Mouse (Mus musculus) Patski (cell line): ENCODE results near the gene Lypd6b. TPM values are rescaled to one million over a fixed set of nuclear protein-coding genes. Genes with fewer than 3 reads are reported as not detected.

Source experiments
- ATAC-seq: fragments of 100-300 bp; one replicate; pipeline ENCODE4 v1.8.0; 2021
- CTCF ChIA-PET: fragments of 350-600 bp; sonication (Branson Sonifier 250); formaldehyde crosslinking; loops from one replicate; lab custom pipeline; 2022; ENCODE audit warnings: inconsistent platforms; lab: Charles Lee
- POLR2A ChIA-PET: fragments of 350-600 bp; sonication (Branson Sonifier 250); formaldehyde crosslinking; loops from one replicate; lab custom pipeline; 2022; ENCODE audit warnings: antibody characterized with exemption, inconsistent platforms; lab: Charles Lee
- DNase-seq: peaks from one replicate; pipeline ENCODE4 v3.0.0-alpha.2; 2011; ENCODE audit warnings: low read depth, low spot score
- H3K27me3 ChIP-seq: fragments of 371-371 bp; one replicate; pipeline ENCODE4 v1.5.1; 2021
- CTCF ChIP-seq: fragments of 100-300 bp; IDR thresholded peaks from one replicate; pipeline ENCODE4 v1.5.1; 2021
- in situ Hi-C: fragments of 300-500 bp; cut with MboI; formaldehyde crosslinking; loops from 3 replicates; pipeline ENCODE4 v1.11.1; 2018; ENCODE audit warnings: low pct_unique_long_range_greater_than_20kb, mixed read lengths
- polyA plus RNA-seq: library from polyadenylated mRNA; unstranded; gene quantifications from one replicate; pipeline ENCODE4 v1.2.3, GENCODE M21; 2021

The Lypd6b gene
- polyA plus RNA-seq, 1 experiment from 2014 or later, result 0.03 TPM

- in situ Hi-C loops, result no loop called here
- H3K27me3 ChIP-seq, result no peaks in the 10 kb centered on the region
- no peak for TF ChIP-seq CTCF
- POLR2A ChIA-PET, result no interaction called here
- DNase-seq, result no peak
- no peak for ATAC-seq
- CTCF ChIA-PET, result no interaction called here
These were observed 138.7 kb downstream of the Lypd6b start for GRCm38 (mm10) chr2:49926186-49926585.

GRCm38 (mm10) chr2:49927362-49927761 lies 139.9 kb downstream of the Lypd6b start:
- POLR2A ChIA-PET, result no interaction called here
- in situ Hi-C loops, result no loop called here
- H3K27me3 ChIP-seq, result no peaks in the 10 kb centered on the region
- CTCF ChIA-PET, result no interaction called here
- ATAC-seq (no peak), DNase-seq (no peak)
- TF ChIP-seq CTCF, result no peak

GRCm38 (mm10) chr2:49929931-49930330 lies 142.4 kb downstream of the Lypd6b start:
- no peak for TF ChIP-seq CTCF
- ChIA-PET POLR2A (no interaction called here), CTCF (interaction anchor here (1.4 kb wide), 1 partner anchor 10 kb away, joined by 5 read pairs; no protein-coding TSS in a partner anchor)
- ATAC-seq (peak; percentile 83), DNase-seq (peak; percentile 79)
- in situ Hi-C loops, result no loop called here
- H3K27me3 ChIP-seq, result no peaks in the 10 kb centered on the region

- TF ChIP-seq CTCF, result no peak
- in situ Hi-C loops, result no loop called here
- CTCF ChIA-PET, result no interaction called here
- no peak for ATAC-seq
- POLR2A ChIA-PET, result no interaction called here
- no peak for DNase-seq
- H3K27me3 ChIP-seq, result peaks cover 5% of the 10 kb centered on the region
These were observed 150.1 kb downstream of the Lypd6b start for GRCm38 (mm10) chr2:49937621-49938020.

GRCm38 (mm10) chr2:49938246-49938645 lies 150.8 kb downstream of the Lypd6b start:
- no peak for DNase-seq
- in situ Hi-C loops, result no loop called here
- ATAC-seq, result no peak
- CTCF ChIA-PET, result no interaction called here
- no peak for TF ChIP-seq CTCF
- H3K27me3 ChIP-seq, result peaks cover 5% of the 10 kb centered on the region
- POLR2A ChIA-PET, result no interaction called here

- peaks cover 5% of the 10 kb centered on the region for H3K27me3 ChIP-seq
- TF ChIP-seq CTCF, result no peak
- no peak for ATAC-seq
- POLR2A ChIA-PET, result no interaction called here
- in situ Hi-C loops, result no loop called here
- DNase-seq, result no peak
- CTCF ChIA-PET, result interaction anchor here (1.7 kb wide), 1 partner anchor 10 kb away, joined by 5 read pairs; no protein-coding TSS in a partner anchor
These were observed 152.9 kb downstream of the Lypd6b start for GRCm38 (mm10) chr2:49940372-49940771.

- peak; percentile 15 for TF ChIP-seq CTCF
- H3K27me3 ChIP-seq, result peaks cover 5% of the 10 kb centered on the region
- POLR2A ChIA-PET, result no interaction called here
- DNase-seq (no peak), ATAC-seq (no peak)
- CTCF ChIA-PET, result interaction anchor here (1.0 kb wide), 2 partner anchors 14 to 30 kb away, joined by 3 to 4 read pairs; no protein-coding TSS in a partner anchor
- in situ Hi-C loops, result no loop called here
These were observed 154.6 kb downstream of the Lypd6b start for GRCm38 (mm10) chr2:49942100-49942499.

- no peak for ATAC-seq
- ChIA-PET CTCF (no interaction called here), POLR2A (no interaction called here)
- DNase-seq, result no peak
- H3K27me3 ChIP-seq, result no peaks in the 10 kb centered on the region
- in situ Hi-C loops, result no loop called here
- TF ChIP-seq CTCF, result no peak
These were observed 164.2 kb downstream of the Lypd6b start for GRCm38 (mm10) chr2:49951681-49952080.

GRCm38 (mm10) chr2:49952632-49953293 lies 165.3 kb downstream of the Lypd6b start:
- H3K27me3 ChIP-seq, result no peaks in the 10 kb centered on the region
- ChIA-PET POLR2A (no interaction called here), CTCF (no interaction called here)
- TF ChIP-seq CTCF, result no peak
- DNase-seq, result no peak
- in situ Hi-C loops, result no loop called here
- no peak for ATAC-seq

GRCm38 (mm10) chr2:49957449-49957848 lies 170.0 kb downstream of the Lypd6b start:
- H3K27me3 ChIP-seq, result no peaks in the 10 kb centered on the region
- in situ Hi-C loops, result no loop called here
- POLR2A ChIA-PET, result no interaction called here
- CTCF ChIA-PET, result no interaction called here
- DNase-seq (no peak), ATAC-seq (no peak)
- no peak for TF ChIP-seq CTCF

GRCm38 (mm10) chr2:49961991-49962390 lies 174.5 kb downstream of the Lypd6b start:
- in situ Hi-C loops, result no loop called here
- POLR2A ChIA-PET, result no interaction called here
- ATAC-seq (no peak), DNase-seq (no peak)
- CTCF ChIA-PET, result no interaction called here
- no peak for TF ChIP-seq CTCF
- peaks cover 5% of the 10 kb centered on the region for H3K27me3 ChIP-seq
